Mouse (Mus musculus): ENCODE measurements around the gene Abcd3. TPM values are rescaled to one million over a fixed set of nuclear protein-coding genes. Genes with fewer than 3 reads are reported as not detected.

Abcd3 gene
- total RNA-seq, 1 experiment, result 21.6 TPM

DNA sequence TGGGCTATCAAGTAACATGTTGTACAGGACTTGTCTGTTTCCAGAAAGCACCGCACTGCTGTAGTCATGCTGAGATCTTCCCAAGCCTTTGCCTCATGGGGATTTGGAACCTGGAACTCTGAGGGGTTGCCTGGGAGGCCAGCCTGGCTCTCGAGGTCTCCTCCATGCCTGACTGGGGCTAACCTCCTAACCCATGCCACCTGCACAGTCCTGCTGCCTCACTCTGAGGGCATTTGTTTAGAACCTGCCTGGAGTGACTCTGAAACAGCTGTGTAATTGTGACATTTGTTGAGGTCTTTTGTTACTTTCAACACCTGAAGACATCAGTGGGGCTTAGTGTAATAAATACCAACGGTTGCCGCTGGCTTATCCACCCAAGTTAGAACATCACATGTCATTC, 102.9 kb downstream of the Abcd3 start:
- no peak overlapping the region for H3K27ac ChIP-seq (ENCODE audit: insufficient read depth, low read depth, low read length, poor library complexity, severe bottlenecking)
- in situ Hi-C loops (cut with MboI; ENCODE audit: low sequenced_read_pairs in 2 of 2, unreplicated experiment in 2 of 2), result no loop called here
- no peaks in the 10 kb centered on the region for H3K4me1 ChIP-seq (ENCODE audit: control insufficient read depth in 2 of 2, insufficient read depth in 2 of 2, low read length in 2 of 2, poor library complexity in 1 of 2)
- no peaks in the 10 kb centered on the region for H3K36me3 ChIP-seq (ENCODE audit: control insufficient read depth, insufficient read depth, low read length, poor library complexity, severe bottlenecking)
- no peak overlapping the region for H3K9ac ChIP-seq (ENCODE audit: insufficient read depth, low read depth, low read length, poor library complexity, severe bottlenecking)
- no peak for DNase-seq (ENCODE audit: low read depth, low spot score)
- no peaks in the 10 kb centered on the region for H3K9me3 ChIP-seq (ENCODE audit: control insufficient read depth, insufficient read depth, low read depth, low read length)
- TF ChIP-seq HCFC1 (IDR thresholded peaks at IDR 0.05; ENCODE audit: borderline replicate concordance, insufficient read depth, low read length) (no peak), CHD2 (IDR thresholded peaks at IDR 0.05; ENCODE audit: low read depth, low read length) (no peak), ZC3H11A (IDR thresholded peaks at IDR 0.05; ENCODE audit: borderline replicate concordance, low read depth, low read length) (no peak), ZNF384 (IDR thresholded peaks at IDR 0.05; ENCODE audit: low read depth, low read length) (no peak), MAFK (IDR thresholded peaks at IDR 0.05; ENCODE audit: insufficient read depth, low read depth, low read length) (no peak)
- no peak overlapping the region for H3K4me3 ChIP-seq (ENCODE audit: insufficient read depth in 1 of 2, low read depth in 1 of 2, low read length in 2 of 2, poor library complexity in 1 of 2, severe bottlenecking in 1 of 2)

- H3K27ac ChIP-seq (ENCODE audit: insufficient read depth, low read depth, low read length, poor library complexity, severe bottlenecking), result no peak overlapping the region
- no peak for DNase-seq (ENCODE audit: low read depth, low spot score)
- no peaks in the 10 kb centered on the region for H3K36me3 ChIP-seq (ENCODE audit: control insufficient read depth, insufficient read depth, low read length, poor library complexity, severe bottlenecking)
- H3K9me3 ChIP-seq (ENCODE audit: control insufficient read depth, insufficient read depth, low read depth, low read length), result no peaks in the 10 kb centered on the region
- in situ Hi-C loops (cut with MboI; ENCODE audit: low sequenced_read_pairs in 2 of 2, unreplicated experiment in 2 of 2), result no loop called here
- no peak overlapping the region for H3K9ac ChIP-seq (ENCODE audit: insufficient read depth, low read depth, low read length, poor library complexity, severe bottlenecking)
- no peaks in the 10 kb centered on the region for H3K4me1 ChIP-seq (ENCODE audit: control insufficient read depth in 2 of 2, insufficient read depth in 2 of 2, low read length in 2 of 2, poor library complexity in 1 of 2)
- TF ChIP-seq ZC3H11A (IDR thresholded peaks at IDR 0.05; ENCODE audit: borderline replicate concordance, low read depth, low read length) (no peak), MAFK (IDR thresholded peaks at IDR 0.05; ENCODE audit: insufficient read depth, low read depth, low read length) (no peak), CHD2 (IDR thresholded peaks at IDR 0.05; ENCODE audit: low read depth, low read length) (no peak), HCFC1 (IDR thresholded peaks at IDR 0.05; ENCODE audit: borderline replicate concordance, insufficient read depth, low read length) (no peak), ZNF384 (IDR thresholded peaks at IDR 0.05; ENCODE audit: low read depth, low read length) (no peak)
- no peak overlapping the region for H3K4me3 ChIP-seq (ENCODE audit: insufficient read depth in 1 of 2, low read depth in 1 of 2, low read length in 2 of 2, poor library complexity in 1 of 2, severe bottlenecking in 1 of 2)
Measured at GRCm38 (mm10) chr3:121710894-121711531, 104.1 kb downstream of the Abcd3 start.

Other genes starting within 250 kb of the Abcd3 start
- not detected in 2 replicates for gene 4930432M17Rik, start 144.5 kb downstream of the Abcd3 start, total RNA-seq (2012; rRNA removed)
- gene F3, start 91.8 kb downstream of the Abcd3 start, total RNA-seq (2012; rRNA removed), result 28.4 and 57.8 TPM in 2 replicates
- gene Arhgap29, start 137.2 kb upstream of the Abcd3 start, total RNA-seq (2012; rRNA removed), result 14.6 and 25.1 TPM in 2 replicates
- 1.4 and 2.3 TPM in 2 replicates for gene Abca4, start 229.1 kb upstream of the Abcd3 start, total RNA-seq (2012; rRNA removed)

Data from ES-E14 (cell line).